Mouse (Mus musculus) heart, embryonic 13.5 days (tissue): ENCODE data around the gene Bet1l. TPM values are rescaled to one million over a fixed set of nuclear protein-coding genes. Genes with fewer than 3 reads are reported as not detected.

ENCODE experiments used
- ATAC-seq: fragments of 200-750 bp; cut with Nextera tagmentation; 2 replicates; pipeline ENCODE4 v1.8.0; 2017; ENCODE audit warnings: moderate TSS enrichment; ENCODE audit not compliant: insufficient number of reproducible peaks, low FRiP score, low TSS enrichment; ENCODE audit errors: extremely low read depth
- H3K27ac ChIP-seq: fragments of 300-500 bp; sonication (generic); replicated peaks from 2 replicates; pipeline ENCODE4 v1.5.1; 2015; ENCODE audit warnings: moderate library complexity, mild to moderate bottlenecking, inconsistent platforms
- H3K27me3 ChIP-seq: fragments of 300-500 bp; sonication (generic); replicated peaks from 2 replicates; pipeline ENCODE4 v1.6.1; 2015; ENCODE audit warnings: mild to moderate bottlenecking, inconsistent platforms
- H3K36me3 ChIP-seq: fragments of 300-500 bp; sonication (generic); 2 replicates; pipeline ENCODE4 v1.6.1; 2015; ENCODE audit warnings: mild to moderate bottlenecking, inconsistent platforms
- H3K4me1 ChIP-seq: fragments of 300-500 bp; sonication (generic); 2 replicates; pipeline ENCODE4 v1.6.1; 2015; ENCODE audit warnings: inconsistent platforms
- H3K4me2 ChIP-seq: fragments of 300-500 bp; sonication (generic); 2 replicates; pipeline ENCODE4 v1.6.1; 2015; ENCODE audit warnings: inconsistent platforms, mild to moderate bottlenecking, moderate library complexity
- H3K4me3 ChIP-seq: fragments of 300-500 bp; sonication (generic); 2 replicates; pipeline ENCODE4 v1.5.1; 2015; ENCODE audit warnings: moderate library complexity, mild to moderate bottlenecking, inconsistent platforms
- H3K9ac ChIP-seq: fragments of 300-500 bp; sonication (generic); 2 replicates; pipeline ENCODE4 v1.6.1; 2015; ENCODE audit warnings: inconsistent platforms, mild to moderate bottlenecking, moderate library complexity
- H3K9me3 ChIP-seq: fragments of 300-500 bp; sonication (generic); 2 replicates; pipeline ENCODE4 v1.6.1; 2016; ENCODE audit warnings: inconsistent platforms
- WGBS: fragments of 180-500 bp; shearing (Covaris S2); methylation state at CpG from one replicate; pipeline ENCODE4 v1.1.7; 2015; ENCODE audit warnings: mixed read lengths; 5-methylcytosine and 5-hydroxymethylcytosine counted together
- polyA plus RNA-seq: library from polyadenylated mRNA; unstranded; fragments of >200 nt; fragmentation: Nextera tagmentation; extraction: Ambion mirVana; gene quantifications from 2 replicates; pipeline ENCODE4 v1.2.1, GENCODE M21; 2015

The Bet1l gene
- polyA plus RNA-seq, 1 experiment from 2014 or later, result 28.6 TPM

DNA sequence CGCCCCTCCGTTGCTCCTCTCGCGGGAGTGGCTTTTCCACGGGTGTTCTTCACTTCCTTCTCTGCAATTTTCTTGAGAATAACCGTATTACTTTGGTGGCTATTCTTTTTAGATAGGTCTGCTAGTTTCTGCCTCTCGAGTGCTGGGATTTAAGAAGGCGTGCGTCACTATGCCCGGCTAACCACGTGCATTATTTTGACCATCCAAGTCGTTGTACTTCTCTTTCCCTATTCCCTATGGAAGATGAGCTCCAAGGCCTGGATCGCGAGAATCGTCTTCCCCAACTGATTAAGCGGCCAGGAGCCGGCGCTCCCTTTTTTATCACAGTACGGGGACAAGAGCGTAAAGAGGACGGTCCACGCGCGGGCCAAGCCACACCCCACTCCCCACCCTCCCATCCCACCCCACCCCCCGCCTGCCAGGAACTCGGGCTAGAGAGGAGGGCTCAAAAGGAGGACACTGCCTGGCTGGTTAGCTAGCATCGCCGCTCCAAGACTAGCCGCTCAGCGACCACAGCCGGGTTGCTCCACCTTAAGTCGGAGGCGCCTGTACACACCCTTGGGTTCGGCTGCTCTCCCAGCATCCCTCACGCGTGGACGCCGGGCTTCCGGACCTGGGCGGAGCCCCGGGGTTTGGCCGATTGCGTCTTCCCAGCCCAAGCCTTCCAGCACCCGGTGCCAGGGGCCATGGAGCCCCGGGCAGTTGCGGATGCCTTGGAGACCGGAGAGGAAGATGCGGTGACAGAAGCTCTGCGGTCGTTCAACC lies 410 bp downstream of the Bet1l start, which contains the start of gene Ric8a:
Gene Ric8a (plus strand): TSS at position 173 of the 765 bp plus-strand sequence.
- peak within 1 kb of the TSS; percentile 70 for H3K4me3 ChIP-seq
- H3K27me3 ChIP-seq, result no peaks in the 10 kb centered on the region
- H3K4me1 ChIP-seq, result peaks cover 28% of the 10 kb centered on the region
- peak within 1 kb of the TSS; percentile 96 for H3K4me2 ChIP-seq
- no peaks in the 10 kb centered on the region for H3K9me3 ChIP-seq
- ATAC-seq, result peak; percentile 52
- WGBS, result under 1% methylated on average over 50 of the region's 50 CpGs
- peak within 1 kb of the TSS; percentile 93 for H3K27ac ChIP-seq
- peak within 1 kb of the TSS; percentile 96 for H3K9ac ChIP-seq
- H3K36me3 ChIP-seq, result peaks cover 66% of the 10 kb centered on the region

DNA sequence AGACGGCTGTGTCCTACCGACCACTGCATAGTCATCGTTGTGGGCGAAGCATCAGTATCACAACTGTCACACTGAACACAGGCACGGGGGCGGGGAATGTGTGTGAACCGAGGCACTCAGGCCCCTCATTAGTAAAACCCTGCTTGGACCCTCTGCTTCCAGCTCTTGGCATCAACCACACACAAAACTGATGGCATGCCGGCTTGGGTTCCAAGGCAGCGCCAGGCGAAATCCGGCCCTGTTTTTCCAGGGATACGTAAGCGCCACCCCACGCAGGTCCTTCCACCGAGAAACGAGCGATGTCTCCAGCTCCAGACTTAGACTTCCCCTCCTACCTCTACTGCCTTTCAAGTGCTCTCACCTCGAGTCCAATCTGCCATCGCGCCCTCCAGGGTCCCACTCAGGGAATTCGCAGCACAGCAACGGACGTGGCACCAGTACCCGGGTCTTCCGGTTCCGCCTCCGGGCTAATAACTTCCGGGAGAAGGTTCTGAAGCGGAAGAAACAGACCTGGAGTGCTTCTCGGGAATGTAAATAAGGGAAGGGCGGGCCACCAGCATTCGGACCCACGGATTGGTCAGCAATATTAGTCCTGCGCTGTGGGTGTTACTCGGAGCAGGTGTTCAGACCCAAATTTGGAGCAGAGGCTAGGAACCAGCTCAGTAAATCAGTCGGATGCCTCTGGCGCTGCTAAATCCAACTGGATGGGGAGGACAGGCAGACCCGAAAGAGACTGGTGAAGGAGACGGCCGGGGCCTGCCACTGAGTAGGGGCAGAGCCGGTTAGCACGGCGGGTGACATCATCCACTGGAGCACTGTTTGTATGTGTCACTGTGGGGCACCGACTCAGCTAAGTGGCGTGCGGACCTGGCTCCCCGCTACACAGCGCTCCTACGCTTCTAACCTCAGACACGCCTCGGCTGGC lies 1.3 kb downstream of the Bet1l start, which contains the start of gene Gm45785:
Gene Gm45785 (minus strand): TSS at position 472 of the 925 bp plus-strand sequence.
- Histone ChIP-seq H3K4me2 (peak within 1 kb of the TSS; percentile 96), H3K9ac (peak within 1 kb of the TSS; percentile 96), H3K27ac (peak within 1 kb of the TSS; percentile 93), H3K27me3 (no peaks in the 10 kb centered on the region), H3K4me3 (peak within 1 kb of the TSS; percentile 70), H3K9me3 (no peaks in the 10 kb centered on the region), H3K36me3 (peaks cover 66% of the 10 kb centered on the region), H3K4me1 (peaks cover 28% of the 10 kb centered on the region)
- under 1% methylated on average over 51 of the region's 51 CpGs for WGBS
- ATAC-seq, result peak; percentile 69

DNA sequence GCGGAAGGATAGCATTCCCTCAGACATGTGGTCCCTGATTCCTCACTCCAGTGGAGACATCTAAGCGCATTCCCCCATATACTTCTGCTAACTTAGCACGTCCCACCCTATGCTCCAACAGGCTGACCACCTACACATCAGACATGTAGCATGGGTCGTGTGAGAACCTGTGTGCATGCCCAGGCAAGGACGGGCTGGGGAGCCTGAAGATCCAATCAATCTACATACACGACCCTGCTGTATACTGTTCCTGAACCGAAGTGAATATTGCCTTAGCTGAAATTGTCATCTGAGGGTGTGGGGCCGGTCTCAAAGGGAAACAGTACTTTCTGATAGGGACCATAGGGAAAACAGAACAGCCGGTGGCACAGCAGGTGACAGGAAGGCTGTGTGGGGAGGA lies 2.2 kb downstream of the Bet1l start:
- peak overlapping the region; percentile 96 for H3K9ac ChIP-seq
- no peaks in the 10 kb centered on the region for H3K27me3 ChIP-seq
- no peak for ATAC-seq
- peaks cover 28% of the 10 kb centered on the region for H3K4me1 ChIP-seq
- peak overlapping the region; percentile 70 for H3K4me3 ChIP-seq
- WGBS, result 67% methylated on average over 9 of the region's 9 CpGs
- H3K4me2 ChIP-seq, result peak overlapping the region; percentile 96
- H3K27ac ChIP-seq, result no peak overlapping the region
- peaks cover 61% of the 10 kb centered on the region for H3K36me3 ChIP-seq
- H3K9me3 ChIP-seq, result no peaks in the 10 kb centered on the region

DNA sequence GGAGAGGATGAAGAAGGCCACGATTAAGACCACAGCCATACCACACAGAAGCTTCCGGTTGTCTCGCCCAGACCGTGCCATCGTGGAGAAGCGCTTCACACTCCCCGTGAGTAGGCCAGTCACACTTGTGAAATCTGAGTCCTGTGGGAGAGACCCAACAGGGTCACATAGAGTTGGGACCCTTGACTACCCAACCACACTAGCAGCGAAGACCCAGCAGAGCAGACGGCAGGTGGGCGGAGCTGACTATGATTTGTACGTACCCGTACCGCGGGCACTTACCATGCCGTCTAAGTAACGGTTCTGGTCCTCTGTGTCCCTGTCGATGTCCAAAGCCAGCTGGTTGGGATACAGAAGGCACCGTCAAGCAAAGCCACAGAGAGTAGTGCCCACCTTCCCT lies 2.9 kb downstream of the Bet1l start:
- H3K9me3 ChIP-seq, result no peaks in the 10 kb centered on the region
- WGBS, result 91% methylated on average over 18 of the region's 18 CpGs
- H3K4me2 ChIP-seq, result peak overlapping the region; percentile 96; the same call in 1 of the 2 replicates
- H3K27ac ChIP-seq, result no peak overlapping the region
- no peak overlapping the region for H3K9ac ChIP-seq
- H3K36me3 ChIP-seq, result peaks cover 54% of the 10 kb centered on the region
- H3K4me3 ChIP-seq, result peak overlapping the region; percentile 70; the same call in 1 of the 2 replicates
- H3K27me3 ChIP-seq, result no peaks in the 10 kb centered on the region
- no peak for ATAC-seq
- peaks cover 28% of the 10 kb centered on the region for H3K4me1 ChIP-seq

DNA sequence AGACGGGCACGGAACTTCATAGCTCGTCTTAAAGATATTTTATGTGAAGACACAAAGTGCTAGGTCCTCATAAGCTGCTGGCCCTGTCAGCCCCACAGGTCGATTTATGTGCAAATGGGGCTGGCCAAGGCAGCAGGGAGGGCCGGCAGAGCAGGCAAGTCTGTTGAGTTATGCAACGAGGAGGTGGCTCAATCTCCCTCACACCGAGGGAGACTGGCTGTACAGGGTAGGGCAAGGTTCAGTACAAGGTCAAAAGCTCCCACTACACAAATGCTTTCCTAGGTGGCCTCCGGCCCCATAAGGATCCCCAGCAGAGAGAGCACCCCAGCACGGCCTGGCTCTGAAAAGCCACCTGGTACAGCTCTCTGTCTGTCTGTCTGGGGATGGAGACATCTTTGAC lies 4.0 kb downstream of the Bet1l start:
- Histone ChIP-seq H3K36me3 (peaks cover 43% of the 10 kb centered on the region), H3K4me2 (no peak overlapping the region), H3K27me3 (no peaks in the 10 kb centered on the region), H3K4me3 (no peak overlapping the region), H3K9me3 (no peaks in the 10 kb centered on the region), H3K9ac (no peak overlapping the region), H3K4me1 (peaks cover 18% of the 10 kb centered on the region), H3K27ac (no peak overlapping the region)
- ATAC-seq, result no peak
- 84% methylated on average over 9 of the region's 9 CpGs for WGBS

DNA sequence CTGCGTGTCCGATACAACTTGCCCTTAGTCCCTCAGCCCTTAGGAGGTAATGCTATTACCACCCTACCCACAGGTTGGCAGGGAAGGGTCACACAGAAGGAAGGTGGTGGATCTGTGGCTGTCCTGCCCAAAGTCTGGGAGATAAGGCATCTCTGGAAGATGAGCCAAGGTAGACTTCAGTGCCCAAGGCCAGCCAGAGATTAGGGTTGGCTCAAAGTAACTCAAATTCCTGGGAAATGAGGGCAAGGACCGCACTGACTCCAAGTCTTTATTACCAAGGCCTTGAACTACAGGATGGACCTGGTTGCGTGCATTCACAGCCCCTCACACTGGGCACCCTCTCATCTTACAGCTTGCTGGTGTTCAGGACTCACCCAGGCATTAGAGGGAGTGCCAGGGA lies 5.5 kb downstream of the Bet1l start:
- ATAC-seq, result no peak
- Histone ChIP-seq H3K4me1 (peaks cover 20% of the 10 kb centered on the region), H3K27ac (no peak overlapping the region)

DNA sequence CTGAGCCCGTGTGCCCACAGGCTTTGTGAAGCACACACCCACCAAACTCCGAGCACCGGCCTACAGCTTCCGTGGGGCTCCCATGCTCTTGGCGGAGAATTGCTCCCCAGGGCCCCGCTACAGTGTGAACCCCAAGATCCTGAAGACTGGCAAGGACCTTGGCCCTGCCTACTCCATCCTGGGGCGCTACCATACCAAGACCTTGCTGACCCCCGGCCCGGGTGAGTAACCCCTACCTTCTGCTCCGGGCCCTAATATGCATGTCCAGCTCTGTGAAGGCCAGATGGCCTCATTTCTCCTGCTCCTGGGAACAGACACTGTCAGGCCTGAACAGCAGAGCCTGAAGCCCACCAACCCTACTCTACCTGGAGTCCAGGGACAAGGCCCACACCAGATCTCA lies 8.8 kb downstream of the Bet1l start:
- no peak for ATAC-seq
- Histone ChIP-seq H3K4me2 (no peak overlapping the region), H3K27ac (no peak overlapping the region), H3K9ac (no peak overlapping the region), H3K36me3 (peaks cover 29% of the 10 kb centered on the region), H3K27me3 (peaks cover 35% of the 10 kb centered on the region), H3K9me3 (no peaks in the 10 kb centered on the region), H3K4me1 (peaks cover 10% of the 10 kb centered on the region; the same call in 1 of the 2 replicates), H3K4me3 (no peak overlapping the region)
- WGBS, result 83% methylated on average over 10 of the region's 10 CpGs

More for the DNA sequence above, 5.5 kb downstream of the Bet1l start:
- Histone ChIP-seq H3K36me3 (peaks cover 43% of the 10 kb centered on the region), H3K9ac (no peak overlapping the region), H3K27me3 (peaks cover 5% of the 10 kb centered on the region; the same call in 1 of the 2 replicates), H3K4me2 (no peak overlapping the region), H3K4me3 (no peak overlapping the region), H3K9me3 (no peaks in the 10 kb centered on the region)
- WGBS, result 96% methylated on average over 4 of the region's 4 CpGs

DNA sequence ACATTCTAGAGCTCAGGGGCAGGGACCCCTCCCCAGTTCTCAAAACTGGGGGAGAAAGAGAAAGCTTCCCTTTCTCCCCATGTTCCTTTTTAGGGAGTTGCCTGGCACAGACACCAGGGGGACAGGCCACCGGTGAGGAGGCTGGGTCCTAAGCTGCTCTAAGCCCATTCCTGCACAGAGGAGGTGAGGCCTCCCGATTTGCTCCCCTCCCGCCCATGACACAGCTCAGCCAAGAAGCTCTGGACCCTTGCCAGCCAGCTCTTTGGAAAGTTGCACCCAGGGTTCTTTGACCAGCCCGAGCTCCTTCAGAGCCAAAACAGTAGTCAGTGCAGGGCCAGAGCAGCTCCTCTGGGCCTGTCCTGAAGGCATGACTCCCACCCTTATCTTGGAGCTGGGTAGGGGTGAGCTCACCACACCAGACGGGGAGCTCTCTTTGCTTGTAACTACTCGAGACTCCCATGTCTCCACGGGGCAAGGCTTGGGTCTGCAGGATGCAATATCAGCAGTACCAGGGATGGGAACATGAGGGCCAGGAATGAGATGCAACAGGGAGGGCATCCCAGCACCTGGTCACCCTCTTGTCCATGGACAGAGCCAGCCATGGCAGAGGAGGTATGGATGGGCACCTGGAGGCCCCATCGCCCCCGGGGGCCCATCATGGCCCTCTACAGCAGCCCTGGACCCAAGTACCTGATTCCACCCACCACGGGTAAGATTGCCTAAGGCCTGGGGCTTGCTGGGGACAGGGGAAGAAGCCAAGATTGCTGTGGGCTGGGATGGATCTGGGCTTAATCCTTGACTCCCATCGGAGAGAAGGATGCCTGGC lies 9.4 kb downstream of the Bet1l start, which contains the start of gene Odf3:
Gene Odf3 (plus strand): TSS at position 51 of the 826 bp plus-strand sequence.
- WGBS, result 48% methylated on average over 11 of the region's 11 CpGs
- H3K27ac ChIP-seq, result no peak within 1 kb of the TSS
- peaks cover 23% of the 10 kb centered on the region for H3K36me3 ChIP-seq

DNA sequence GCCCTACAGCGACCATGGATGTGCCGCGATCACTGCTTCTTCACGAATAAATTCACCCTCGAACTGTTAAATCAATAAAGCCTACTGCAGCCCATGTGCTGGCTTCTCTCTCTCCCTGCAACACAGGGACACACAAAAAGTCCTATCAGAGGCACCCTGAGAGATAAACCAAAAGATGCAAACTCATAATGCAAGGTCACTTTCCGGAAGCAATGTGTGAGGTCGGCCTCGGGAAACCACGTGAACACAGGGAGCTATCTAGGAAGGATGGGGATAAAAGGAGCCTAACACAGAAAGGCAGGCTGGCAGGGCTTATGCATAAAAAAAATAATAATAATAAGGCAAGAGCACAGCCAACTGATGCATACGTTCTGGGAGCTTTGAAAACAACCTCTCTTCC lies 10.7 kb downstream of the Bet1l start:
- Histone ChIP-seq H3K27ac (no peak overlapping the region), H3K27me3 (peaks cover 54% of the 10 kb centered on the region), H3K4me2 (no peak overlapping the region), H3K36me3 (peaks cover 10% of the 10 kb centered on the region), H3K9me3 (no peaks in the 10 kb centered on the region), H3K4me1 (peaks cover 10% of the 10 kb centered on the region; the same call in 1 of the 2 replicates), H3K9ac (no peak overlapping the region), H3K4me3 (no peak overlapping the region)
- 78% methylated on average over 10 of the region's 10 CpGs for WGBS
- no peak for ATAC-seq

More for the DNA sequence above, 9.4 kb downstream of the Bet1l start, which contains the start of gene Odf3:
- H3K4me1 ChIP-seq, result peaks cover 10% of the 10 kb centered on the region; the same call in 1 of the 2 replicates
- H3K4me3 ChIP-seq, result no peak within 1 kb of the TSS
- no peak for ATAC-seq
- H3K4me2 ChIP-seq, result no peak within 1 kb of the TSS
- H3K9ac ChIP-seq, result peak within 1 kb of the TSS; percentile 37
- no peaks in the 10 kb centered on the region for H3K9me3 ChIP-seq
- H3K27me3 ChIP-seq, result peaks cover 41% of the 10 kb centered on the region

DNA sequence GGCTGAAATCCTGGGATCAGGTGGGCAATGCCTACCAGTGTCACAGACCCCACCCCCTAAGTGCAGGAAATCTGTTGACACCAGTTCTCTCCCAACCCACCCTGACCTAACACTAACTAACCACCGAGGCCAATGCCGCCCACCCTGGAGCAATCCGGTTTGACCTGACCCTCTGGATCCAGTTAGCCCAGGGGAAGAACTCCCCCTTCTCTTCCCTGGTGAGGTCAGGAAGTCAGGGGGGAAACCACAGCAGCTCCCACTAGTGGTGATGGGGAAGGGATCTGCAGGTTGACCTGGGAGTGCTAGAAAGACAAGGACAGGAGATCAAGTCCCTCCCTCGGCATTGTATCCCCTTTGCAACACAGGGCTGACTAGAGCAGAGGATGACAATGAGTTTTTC lies 11.7 kb downstream of the Bet1l start:
- Histone ChIP-seq H3K36me3 (peaks cover under 1% of the 10 kb centered on the region; the same call in 1 of the 2 replicates), H3K9ac (no peak overlapping the region), H3K4me2 (no peak overlapping the region), H3K27ac (no peak overlapping the region), H3K4me1 (peaks cover 10% of the 10 kb centered on the region; the same call in 1 of the 2 replicates), H3K27me3 (peaks cover 64% of the 10 kb centered on the region), H3K9me3 (no peaks in the 10 kb centered on the region), H3K4me3 (no peak overlapping the region)
- WGBS, result 57% methylated on average over 4 of the region's 4 CpGs
- no peak for ATAC-seq
